Mouse (Mus musculus) spleen, adult 2 months (tissue): ENCODE results near the gene Ift80.

Source experiments
- CTCF ChIP-seq: fragments of 200-500 bp; IDR thresholded peaks from 2 replicates; pipeline ENCODE4 v1.5.1; 2011; ENCODE audit warnings: mild to moderate bottlenecking, inconsistent platforms; ENCODE audit not compliant: insufficient read depth, insufficient read length, insufficient replicate concordance; ENCODE audit errors: extremely low read depth
- POLR2A ChIP-seq: fragments of 200-500 bp; IDR thresholded peaks from 2 replicates; pipeline ENCODE4 v1.6.1; 2011; ENCODE audit warnings: low read depth, low read length, inconsistent platforms

DNA sequence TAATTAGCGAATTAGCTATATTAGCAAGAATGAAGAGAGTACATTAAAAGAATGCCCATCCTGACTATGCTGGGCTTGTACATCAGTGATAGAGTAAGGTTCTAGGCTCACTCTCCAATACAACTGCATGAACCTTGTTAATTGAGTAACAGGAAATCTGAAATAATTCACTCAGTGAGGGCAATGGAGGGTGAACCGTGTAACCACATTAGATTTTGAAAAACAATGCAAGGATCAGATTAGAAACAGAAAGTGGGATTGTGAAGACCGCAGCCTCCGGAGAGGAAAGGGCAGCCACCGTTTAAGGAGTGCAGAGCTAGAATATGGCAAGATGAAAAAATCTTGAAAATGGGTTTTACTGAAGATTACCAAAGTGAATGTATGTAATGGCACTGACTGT, 36.9 kb upstream of the Ift80 start:
- TF ChIP-seq CTCF (no peak), POLR2A (no peak)
